Mouse (Mus musculus): ENCODE results near the gene Mast1.

Mast1 gene

DNA sequence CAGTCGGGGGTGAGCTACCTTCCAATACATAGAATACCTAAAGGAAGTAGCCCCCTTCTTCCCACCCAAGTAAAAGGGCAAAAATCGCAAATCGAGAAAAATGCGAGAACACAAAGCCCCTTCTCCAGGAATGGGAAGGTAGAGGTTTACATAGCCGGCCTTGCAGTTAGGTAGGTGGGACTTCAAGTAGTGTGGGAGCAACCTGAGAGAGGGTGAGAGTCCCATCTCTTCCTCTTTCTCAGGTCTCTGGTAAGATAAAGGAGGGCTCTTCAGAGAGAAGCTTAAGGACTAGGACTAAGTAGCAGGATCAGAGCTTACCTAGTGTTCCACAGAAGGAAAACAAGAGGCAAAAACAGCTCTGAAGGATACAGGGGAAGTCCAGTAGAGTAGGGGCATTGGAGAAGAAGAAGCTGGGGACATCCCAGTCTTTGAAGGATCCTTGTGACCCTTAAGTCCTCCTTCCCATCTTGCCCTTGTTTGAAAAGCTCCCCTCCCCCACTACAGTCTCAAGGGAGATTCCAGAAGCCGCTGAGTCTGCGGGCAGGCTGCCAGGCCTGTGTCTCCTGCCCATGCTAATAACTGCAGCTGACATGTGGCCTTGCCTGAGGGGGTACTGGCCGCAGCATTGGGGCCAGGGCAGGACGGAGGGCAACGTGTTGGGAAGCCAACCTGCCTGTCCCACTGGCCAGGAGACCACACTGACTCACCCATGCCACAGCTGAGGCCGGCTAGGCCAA, 43.6 kb upstream of the Mast1 start:
- TF ChIP-seq NANOG (IDR thresholded peaks at IDR 0.05; ENCODE audit: borderline replicate concordance, low read length) (no peak), POU5F1 (IDR thresholded peaks at IDR 0.05; ENCODE audit: borderline replicate concordance, low read length) (no peak), CTCF (conservative IDR thresholded peaks at IDR 0.05; ENCODE audit: low read length) (no peak)
- Histone ChIP-seq H3K4me3 (replicated peaks; ENCODE audit: low read length) (peak overlapping the region; percentile 91), H3K4me1 (replicated peaks; ENCODE audit: low read depth, low read length) (peaks cover 68% of the 10 kb centered on the region)

DNA sequence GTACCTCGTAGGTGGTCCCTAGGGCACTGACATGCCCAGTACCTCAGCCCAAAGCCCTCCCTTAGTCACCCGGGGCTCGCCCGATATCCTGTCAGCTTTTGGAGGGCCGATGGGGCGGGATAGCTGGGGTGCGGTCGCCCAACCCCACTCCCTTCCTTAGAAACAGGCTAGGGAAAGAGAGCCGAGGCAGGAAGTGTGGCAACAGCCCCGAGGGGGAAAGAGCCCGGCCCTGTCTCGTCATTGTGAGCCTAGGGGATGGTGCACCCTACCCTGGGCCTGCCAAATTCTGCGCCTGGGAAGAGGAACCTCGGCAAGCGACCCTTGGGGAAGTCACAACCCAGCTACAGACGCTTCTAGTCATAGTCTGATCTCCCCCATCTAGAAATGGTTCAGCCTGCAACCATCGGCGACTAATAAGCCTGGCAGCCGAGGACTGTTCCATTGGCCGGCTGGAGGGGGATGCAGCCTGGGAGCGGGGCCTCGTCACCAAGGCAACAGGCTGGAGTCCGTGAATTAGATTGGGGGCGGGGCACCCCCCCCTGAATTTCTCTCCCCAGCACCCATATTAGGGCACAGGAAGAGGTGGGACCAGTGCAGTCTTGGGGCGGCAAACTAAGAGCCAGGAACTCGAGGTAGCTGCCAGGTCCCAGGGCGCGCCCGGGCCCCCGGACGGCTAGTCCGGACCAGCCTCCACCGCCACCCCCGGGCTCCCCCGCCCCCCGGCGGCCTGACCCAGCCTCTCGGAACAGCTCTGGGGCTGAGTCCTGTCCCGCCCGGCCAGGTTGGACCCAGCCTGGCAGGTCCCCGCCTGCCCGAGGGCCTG, 42.7 kb upstream of the Mast1 start:
- TF ChIP-seq POU5F1 (IDR thresholded peaks at IDR 0.05; ENCODE audit: borderline replicate concordance, low read length) = no peak
- no peak for TF ChIP-seq NANOG (IDR thresholded peaks at IDR 0.05; ENCODE audit: borderline replicate concordance, low read length)
- TF ChIP-seq CTCF (conservative IDR thresholded peaks at IDR 0.05; ENCODE audit: low read length) = no peak
- peak overlapping the region; percentile 91 for H3K4me3 ChIP-seq (replicated peaks; ENCODE audit: low read length)
- no peaks in the 10 kb centered on the region for H3K27me3 ChIP-seq (ENCODE audit: insufficient read depth, low read length)
- H3K4me1 ChIP-seq (replicated peaks; ENCODE audit: low read depth, low read length) = peaks cover 70% of the 10 kb centered on the region
- H3K36me3 ChIP-seq (ENCODE audit: insufficient read depth, low read length) = peaks cover 13% of the 10 kb centered on the region; the same call in 1 of the 2 replicates
- H3K9me3 ChIP-seq (ENCODE audit: low read length) = no peaks in the 10 kb centered on the region

More for the DNA sequence above, 43.6 kb upstream of the Mast1 start:
- H3K9me3 ChIP-seq (ENCODE audit: low read length) = no peaks in the 10 kb centered on the region
- peaks cover 13% of the 10 kb centered on the region; the same call in 1 of the 2 replicates for H3K36me3 ChIP-seq (ENCODE audit: insufficient read depth, low read length)
- H3K27me3 ChIP-seq (ENCODE audit: insufficient read depth, low read length) = no peaks in the 10 kb centered on the region

DNA sequence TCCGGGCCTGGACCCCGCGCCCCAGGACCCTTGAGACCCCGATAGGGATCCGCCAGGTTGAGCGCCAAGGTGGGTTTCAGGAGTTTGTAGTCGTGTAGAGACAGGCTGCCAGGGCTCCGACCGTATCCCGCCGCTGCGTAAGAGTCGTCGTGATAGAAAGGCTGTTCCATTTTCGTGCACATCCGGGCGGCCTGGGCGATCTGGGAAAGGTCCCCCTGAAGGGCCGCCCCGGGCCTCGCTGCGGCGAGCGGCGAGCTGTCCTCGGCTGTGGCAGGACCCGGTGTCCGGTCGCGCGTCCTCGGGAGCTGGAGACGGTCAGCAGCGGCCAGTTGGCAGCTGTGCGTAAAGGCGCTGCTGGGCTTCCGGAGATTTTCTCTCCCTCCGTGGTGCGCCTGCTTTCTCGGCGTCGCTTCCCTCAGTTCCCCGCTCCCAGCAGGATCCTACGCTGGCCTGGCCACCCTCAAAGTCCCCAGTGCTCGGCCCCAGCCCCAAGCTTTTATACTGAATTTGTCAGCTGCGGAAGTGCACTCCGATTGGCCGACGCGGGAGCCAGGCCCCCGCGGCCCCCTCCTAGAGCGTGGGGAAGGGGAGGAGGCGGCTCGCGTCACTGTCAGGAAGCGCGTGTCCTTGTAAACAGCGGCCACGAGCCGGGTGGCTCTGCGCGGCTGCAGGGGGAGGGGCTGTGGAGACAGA, 41.2 kb upstream of the Mast1 start, which contains the start of gene Junb:
TSS of gene Junb (minus strand) at position 471 of the 693 bp plus-strand sequence.
- Histone ChIP-seq H3K27me3 (ENCODE audit: insufficient read depth, low read length) (no peaks in the 10 kb centered on the region), H3K4me1 (replicated peaks; ENCODE audit: low read depth, low read length) (peaks cover 68% of the 10 kb centered on the region), H3K9me3 (ENCODE audit: low read length) (no peaks in the 10 kb centered on the region), H3K4me3 (replicated peaks; ENCODE audit: low read length) (peak within 1 kb of the TSS; percentile 91), H3K36me3 (ENCODE audit: insufficient read depth, low read length) (peaks cover 16% of the 10 kb centered on the region)
- TF ChIP-seq NANOG (IDR thresholded peaks at IDR 0.05; ENCODE audit: borderline replicate concordance, low read length) (no peak), POU5F1 (IDR thresholded peaks at IDR 0.05; ENCODE audit: borderline replicate concordance, low read length) (no peak), CTCF (conservative IDR thresholded peaks at IDR 0.05; ENCODE audit: low read length) (no peak)

DNA sequence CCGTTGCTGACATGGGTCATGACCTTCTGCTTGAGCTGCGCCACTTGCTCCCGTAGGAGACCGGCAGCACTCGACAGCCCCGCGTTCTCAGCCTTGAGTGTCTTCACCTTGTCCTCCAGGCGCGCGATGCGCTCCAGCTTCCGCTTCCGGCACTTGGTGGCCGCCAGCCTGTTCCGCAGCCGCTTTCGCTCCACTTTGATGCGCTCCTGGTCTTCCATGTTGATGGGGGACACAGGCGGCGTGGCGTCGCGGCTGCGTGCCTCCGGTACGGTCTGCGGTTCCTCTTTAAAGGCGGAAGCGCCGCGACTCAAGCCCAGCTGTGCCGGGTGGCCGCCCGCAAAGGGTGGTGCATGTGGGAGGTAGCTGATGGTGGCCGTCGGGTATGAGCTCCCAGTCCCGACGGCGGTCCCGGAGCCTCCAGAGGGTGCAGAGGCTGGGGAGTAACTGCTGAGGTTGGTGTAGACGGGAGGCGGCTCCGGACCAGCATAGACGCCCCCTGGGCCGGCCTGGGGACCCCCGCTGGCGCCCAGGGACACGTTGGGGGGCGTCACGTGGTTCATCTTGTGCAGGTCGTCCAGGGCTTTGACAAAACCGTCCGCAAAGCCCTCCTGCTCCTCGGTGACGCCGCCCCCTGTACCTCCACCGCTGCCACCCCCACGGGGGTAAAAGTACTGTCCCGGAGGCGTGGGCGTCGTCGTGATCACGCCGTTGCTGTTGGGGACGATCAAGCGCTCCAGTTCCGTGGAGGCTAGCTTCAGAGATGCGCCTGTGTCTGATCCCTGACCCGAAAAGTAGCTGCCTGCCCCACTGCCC, 40.5 kb upstream of the Mast1 start:
- Histone ChIP-seq H3K4me3 (replicated peaks; ENCODE audit: low read length) (peak overlapping the region; percentile 91), H3K4me1 (replicated peaks; ENCODE audit: low read depth, low read length) (peaks cover 63% of the 10 kb centered on the region), H3K9me3 (ENCODE audit: low read length) (no peaks in the 10 kb centered on the region), H3K36me3 (ENCODE audit: insufficient read depth, low read length) (peaks cover 21% of the 10 kb centered on the region), H3K27me3 (ENCODE audit: insufficient read depth, low read length) (no peaks in the 10 kb centered on the region)
- TF ChIP-seq CTCF (conservative IDR thresholded peaks at IDR 0.05; ENCODE audit: low read length) (no peak), POU5F1 (IDR thresholded peaks at IDR 0.05; ENCODE audit: borderline replicate concordance, low read length) (no peak), NANOG (IDR thresholded peaks at IDR 0.05; ENCODE audit: borderline replicate concordance, low read length) (no peak)

DNA sequence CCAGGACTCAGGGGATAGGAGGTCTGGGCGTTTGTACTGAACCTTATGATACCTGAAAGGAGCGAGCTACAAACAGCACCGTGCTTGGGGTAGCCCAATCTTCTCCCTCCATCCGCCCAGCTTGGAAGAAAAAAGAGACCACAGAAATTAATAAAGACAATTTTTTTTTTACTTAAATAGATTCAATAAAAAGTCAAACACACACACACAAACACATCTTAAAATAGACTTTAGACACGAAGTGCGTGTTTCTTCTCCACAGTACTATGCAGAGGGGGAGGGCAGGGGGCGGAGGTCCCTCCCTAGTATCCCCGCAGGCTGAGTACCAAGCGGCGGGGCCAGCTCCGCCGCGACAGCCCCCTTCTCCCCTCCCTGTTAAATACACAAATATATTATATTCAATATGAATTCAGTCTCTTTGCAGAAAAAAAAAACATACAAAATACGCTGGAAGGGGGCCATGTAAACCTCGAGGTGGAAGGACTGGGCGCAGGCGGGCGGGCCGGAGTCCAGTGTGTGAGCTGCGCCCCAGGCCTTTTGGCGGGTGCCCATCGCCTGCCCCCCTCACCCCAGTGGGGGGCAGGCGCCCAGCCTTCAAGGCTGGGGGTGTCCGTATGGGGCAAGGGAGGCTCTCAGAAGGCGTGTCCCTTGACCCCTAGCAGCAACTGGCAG, 39.7 kb upstream of the Mast1 start:
- H3K4me3 ChIP-seq (replicated peaks; ENCODE audit: low read length) = peak overlapping the region; percentile 91
- H3K27me3 ChIP-seq (ENCODE audit: insufficient read depth, low read length) = no peaks in the 10 kb centered on the region
- TF ChIP-seq NANOG (IDR thresholded peaks at IDR 0.05; ENCODE audit: borderline replicate concordance, low read length) (no peak), CTCF (conservative IDR thresholded peaks at IDR 0.05; ENCODE audit: low read length) (no peak), POU5F1 (IDR thresholded peaks at IDR 0.05; ENCODE audit: borderline replicate concordance, low read length) (no peak)
- H3K9me3 ChIP-seq (ENCODE audit: low read length) = no peaks in the 10 kb centered on the region
- peaks cover 27% of the 10 kb centered on the region for H3K36me3 ChIP-seq (ENCODE audit: insufficient read depth, low read length)
- H3K4me1 ChIP-seq (replicated peaks; ENCODE audit: low read depth, low read length) = peaks cover 55% of the 10 kb centered on the region

DNA sequence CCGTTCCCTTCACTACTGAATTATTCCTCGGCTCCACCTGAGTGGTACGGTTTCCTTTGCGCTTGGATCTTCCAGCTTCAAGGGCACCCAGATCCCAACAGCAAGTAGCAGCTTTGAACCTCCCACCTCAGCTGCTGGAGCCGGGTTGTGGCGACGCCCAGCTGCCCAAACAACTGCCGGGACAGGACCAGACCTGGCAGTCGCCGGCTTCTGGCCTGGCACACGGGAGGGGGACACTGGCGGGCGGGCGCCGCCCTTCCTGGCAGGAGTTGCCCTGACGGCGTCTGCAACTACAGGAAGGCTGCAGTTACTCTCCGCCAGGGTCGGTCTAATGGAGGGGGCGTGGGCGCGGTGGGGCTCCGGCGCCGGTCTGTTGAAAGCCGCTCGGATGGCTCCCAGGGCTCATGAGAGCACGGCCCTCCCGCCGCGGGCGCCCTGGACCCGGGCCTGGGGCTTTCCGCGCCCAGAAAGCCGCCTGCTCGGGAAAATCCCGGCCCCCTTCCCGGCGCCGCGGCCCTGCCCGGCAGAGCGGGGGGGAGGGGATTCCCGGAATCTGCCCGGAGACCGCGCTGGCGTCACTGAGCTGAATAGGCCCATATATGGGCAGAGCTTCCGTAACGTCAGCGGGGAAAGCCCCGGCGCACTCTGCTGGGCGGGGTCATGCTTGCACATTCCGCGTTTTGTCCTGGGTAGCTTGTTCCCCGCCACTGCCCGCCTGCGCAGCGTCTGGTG, 39.0 kb upstream of the Mast1 start:
- Histone ChIP-seq H3K36me3 (ENCODE audit: insufficient read depth, low read length) (peaks cover 34% of the 10 kb centered on the region), H3K27me3 (ENCODE audit: insufficient read depth, low read length) (no peaks in the 10 kb centered on the region), H3K4me3 (replicated peaks; ENCODE audit: low read length) (peak overlapping the region; percentile 91), H3K4me1 (replicated peaks; ENCODE audit: low read depth, low read length) (peaks cover 54% of the 10 kb centered on the region), H3K9me3 (ENCODE audit: low read length) (no peaks in the 10 kb centered on the region)
- no peak for TF ChIP-seq NANOG (IDR thresholded peaks at IDR 0.05; ENCODE audit: borderline replicate concordance, low read length)
- no peak for TF ChIP-seq CTCF (conservative IDR thresholded peaks at IDR 0.05; ENCODE audit: low read length)
- no peak for TF ChIP-seq POU5F1 (IDR thresholded peaks at IDR 0.05; ENCODE audit: borderline replicate concordance, low read length)

DNA sequence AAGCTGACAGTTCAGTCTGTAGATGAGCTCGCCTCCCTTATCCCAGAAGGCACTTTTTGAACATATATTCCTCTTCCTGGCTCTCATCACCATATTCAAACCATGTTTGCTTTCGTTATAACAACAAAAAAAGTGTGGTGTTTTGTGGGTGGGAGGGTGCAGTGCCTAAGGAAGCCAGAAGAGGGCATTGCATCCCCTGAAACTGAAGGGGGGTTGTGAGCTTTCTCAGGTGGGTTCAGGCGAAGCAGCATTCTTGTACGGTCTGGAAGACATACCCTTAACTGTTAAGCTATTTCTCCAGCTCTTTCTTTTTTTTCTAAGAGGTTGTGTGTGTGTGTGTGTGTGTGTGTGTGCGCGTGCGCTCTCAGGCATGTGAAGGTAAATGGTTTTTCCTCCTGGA, 38.3 kb upstream of the Mast1 start:
- Histone ChIP-seq H3K4me1 (replicated peaks; ENCODE audit: low read depth, low read length) (peaks cover 54% of the 10 kb centered on the region), H3K4me3 (replicated peaks; ENCODE audit: low read length) (peak overlapping the region; percentile 91), H3K9me3 (ENCODE audit: low read length) (no peaks in the 10 kb centered on the region), H3K27me3 (ENCODE audit: insufficient read depth, low read length) (no peaks in the 10 kb centered on the region), H3K36me3 (ENCODE audit: insufficient read depth, low read length) (peaks cover 41% of the 10 kb centered on the region)
- no peak for TF ChIP-seq NANOG (IDR thresholded peaks at IDR 0.05; ENCODE audit: borderline replicate concordance, low read length)
- TF ChIP-seq CTCF (conservative IDR thresholded peaks at IDR 0.05; ENCODE audit: low read length) = peak; percentile 99
- no peak for TF ChIP-seq POU5F1 (IDR thresholded peaks at IDR 0.05; ENCODE audit: borderline replicate concordance, low read length)

Data from E14TG2a.4 (cell line).